In the genomic region with DNA sequence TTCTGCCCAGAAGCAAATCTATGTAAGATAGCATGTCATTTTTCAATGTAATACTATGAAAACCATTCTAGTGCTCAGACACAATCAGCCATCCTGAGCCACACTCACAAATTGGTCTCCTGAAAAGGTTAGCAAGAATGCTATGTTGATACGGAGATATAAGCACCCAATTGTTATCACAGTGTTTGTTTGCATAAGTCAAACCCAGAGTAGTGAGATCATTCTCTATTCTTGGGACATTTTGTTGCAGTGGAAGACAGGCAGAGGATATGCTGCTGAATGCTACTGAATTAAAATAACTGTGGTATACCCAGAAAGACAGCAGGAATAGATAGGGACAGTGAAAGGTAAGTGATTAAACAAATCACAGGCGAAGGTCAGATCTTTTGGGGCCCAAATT, we compare ENCODE assay signal across 23 mouse cellular contexts. TPM values are rescaled to one million over a fixed set of nuclear protein-coding genes. Genes with fewer than 3 reads are reported as not detected.
DNase-seq lines count a peak whose midpoint lies in the region; ATAC-seq and TF ChIP-seq lines count a peak whose summit lies in the region.
"Had no signal": no experiment of that assay in that cellular context is flagged by ENCODE, and none has a peak within 500 bp of the region (broad histone marks: within the 10 kb centered on the region; RNA-seq: fewer than 3 reads in every experiment).

No protein-coding gene starts in this region.

- H3K36me3 ChIP-seq in heart, adult 2 months (ENCODE audit: control insufficient read depth, insufficient read depth, low read length), result peaks cover 34% of the 10 kb centered on the region
- peaks cover 13% of the 10 kb centered on the region for H3K36me3 ChIP-seq in hindbrain, embryonic 10.5 days
- H3K36me3 ChIP-seq in hindbrain, embryonic 14.5 days (replicated peaks; ENCODE audit: control insufficient read depth, insufficient read depth), result peaks cover 15% of the 10 kb centered on the region
- H3K36me3 ChIP-seq in liver, embryonic 12.5 days, result peaks cover 8% of the 10 kb centered on the region; the same call in 1 of the 2 replicates
- H3K36me3 ChIP-seq: hindbrain, embryonic 15.5 days had no signal

- H3K27me3 ChIP-seq in heart, adult 2 months (ENCODE audit: control insufficient read depth, insufficient read depth, low read length), result no peaks in the 10 kb centered on the region
- H3K27me3 ChIP-seq in hindbrain, embryonic 10.5 days (ENCODE audit: insufficient read depth, poor library complexity, severe bottlenecking), result no peaks in the 10 kb centered on the region
- H3K27me3 ChIP-seq in hindbrain, embryonic 14.5 days (ENCODE audit: control insufficient read depth, insufficient read depth, low read length), result no peaks in the 10 kb centered on the region
- no peaks in the 10 kb centered on the region for H3K27me3 ChIP-seq in liver, embryonic 12.5 days (replicated peaks)
- H3K27me3 ChIP-seq: CH12.LX; forebrain, embryonic 15.5 days; hindbrain, embryonic 15.5 days; limb, embryonic 13.5 days had no signal

- H3K4me1 ChIP-seq in heart, adult 2 months (ENCODE audit: control insufficient read depth, insufficient read depth, low read length), result peaks cover 7% of the 10 kb centered on the region
- peaks cover 14% of the 10 kb centered on the region for H3K4me1 ChIP-seq in hindbrain, embryonic 10.5 days (replicated peaks)
- no peaks in the 10 kb centered on the region for H3K4me1 ChIP-seq in hindbrain, embryonic 14.5 days (replicated peaks; ENCODE audit: control insufficient read depth, insufficient read depth, low read length)
- peaks cover 6% of the 10 kb centered on the region for H3K4me1 ChIP-seq in lung, adult 2 months (ENCODE audit: control insufficient read depth, insufficient read depth, low read length)
- H3K4me1 ChIP-seq in liver, embryonic 12.5 days, result peaks cover 22% of the 10 kb centered on the region
- H3K4me1 ChIP-seq: hindbrain, embryonic 15.5 days; limb, embryonic 13.5 days had no signal

- TF ChIP-seq CTCF in heart, adult 2 months (IDR thresholded peaks at IDR 0.05), result no peak
- no peak for TF ChIP-seq CTCF in lung, adult 2 months (IDR thresholded peaks at IDR 0.05; ENCODE audit: insufficient read depth, low read length)

- WGBS in heart, adult 2 months, result 21% methylated on average over 2 of the region's 2 CpGs
- WGBS in hindbrain, embryonic 10.5 days, result 66% methylated on average over 2 of the region's 2 CpGs
- 52% methylated on average over 2 of the region's 2 CpGs for WGBS in hindbrain, embryonic 14.5 days
- 43% methylated on average over 2 of the region's 2 CpGs for WGBS in lung, adult 2 months
- WGBS in liver, embryonic 12.5 days (ENCODE audit: insufficient replicate concordance), result 61% methylated on average over 2 of the region's 2 CpGs

- peaks cover 3% of the 10 kb centered on the region for H3K9me3 ChIP-seq in hindbrain, embryonic 10.5 days
- H3K9me3 ChIP-seq in hindbrain, embryonic 14.5 days (ENCODE audit: control insufficient read depth, low read length), result peaks cover 4% of the 10 kb centered on the region
- peaks cover 3% of the 10 kb centered on the region; the same call in 1 of the 2 replicates for H3K9me3 ChIP-seq in liver, embryonic 12.5 days (replicated peaks)

- no peak overlapping the region for H3K4me3 ChIP-seq in heart, adult 2 months
- no peak overlapping the region for H3K4me3 ChIP-seq in hindbrain, embryonic 10.5 days
- no peak overlapping the region for H3K4me3 ChIP-seq in hindbrain, embryonic 14.5 days (replicated peaks; ENCODE audit: low read length)
- no peak overlapping the region for H3K4me3 ChIP-seq in lung, adult 2 months (replicated peaks; ENCODE audit: extremely low read depth, low read depth, low read length)
- H3K4me3 ChIP-seq in liver, embryonic 12.5 days, result no peak overlapping the region
- H3K4me3 ChIP-seq: forebrain, embryonic 15.5 days; hindbrain, embryonic 15.5 days; limb, embryonic 13.5 days; myocyte had no signal

- DNase-seq in heart, adult 2 months, result no peak
- no peak for DNase-seq in heart, postnatal 4 days
- DNase-seq in hindbrain, embryonic 10.5 days (ENCODE audit: low spot score), result no peak
- no peak for DNase-seq in hindbrain, embryonic 14.5 days (ENCODE audit: low spot score)
- peak; percentile 50 for DNase-seq in lung, postnatal 25 days (ENCODE audit: low spot score)
- DNase-seq in lung, adult 2 months, result no peak
- DNase-seq: adrenal gland, postnatal 25 days; cerebellum, adult 11-12 months; cerebellum, postnatal 14 days; kidney, postnatal 36 days; midbrain, embryonic 14.5 days; right cerebral cortex, postnatal 14 days; spleen, adult 18-20 months; thymus, adult 18-20 months; thymus, postnatal 4 days had no signal

- TF ChIP-seq POLR2A in heart, adult 2 months (IDR thresholded peaks at IDR 0.05; ENCODE audit: insufficient read depth, low read depth, low read length), result no peak
- no peak for TF ChIP-seq POLR2A in lung, adult 2 months (IDR thresholded peaks at IDR 0.05; ENCODE audit: borderline replicate concordance, extremely low read depth, low read depth, low read length)

- no peak overlapping the region for H3K4me2 ChIP-seq in hindbrain, embryonic 14.5 days (replicated peaks)
- H3K4me2 ChIP-seq in liver, embryonic 12.5 days, result no peak overlapping the region
- H3K4me2 ChIP-seq: forebrain, embryonic 15.5 days; hindbrain, embryonic 15.5 days; limb, embryonic 13.5 days had no signal

- ATAC-seq in hindbrain, embryonic 14.5 days (ENCODE audit: low FRiP score), result no peak
- no peak for ATAC-seq in liver, embryonic 12.5 days
- ATAC-seq: forebrain, embryonic 15.5 days; intestine, embryonic 16.5 days had no signal

- TF ChIP-seq EP300 in heart, adult 2 months (IDR thresholded peaks at IDR 0.05; ENCODE audit: insufficient read depth, low read depth, low read length), result no peak

- no peaks in the 10 kb centered on the region; the same call in none of the 2 replicates for H3K79me2 ChIP-seq in heart, adult 2 months (replicated peaks; ENCODE audit: control insufficient read depth, insufficient read depth, low read length)

- intact Hi-C loops in heart, adult 2 months (cut with DNase I), result no loop called here

- H3K27ac ChIP-seq in heart, adult 2 months, result peak overlapping the region; percentile 64
- H3K27ac ChIP-seq in hindbrain, embryonic 10.5 days, result 0 out of 2 replicates have a peak overlapping the region, but pooled peaks have one; percentile 37
- no peak overlapping the region for H3K27ac ChIP-seq in hindbrain, embryonic 14.5 days
- no peak overlapping the region for H3K27ac ChIP-seq in liver, embryonic 12.5 days
- H3K27ac ChIP-seq: forebrain, embryonic 15.5 days; hindbrain, embryonic 15.5 days; limb, embryonic 13.5 days; liver, embryonic 14.5 days had no signal

- no peak overlapping the region for H3K9ac ChIP-seq in heart, adult 2 months (ENCODE audit: low read depth, low read length)
- H3K9ac ChIP-seq in hindbrain, embryonic 14.5 days, result no peak overlapping the region
- no peak overlapping the region for H3K9ac ChIP-seq in liver, embryonic 12.5 days
- H3K9ac ChIP-seq: forebrain, embryonic 15.5 days; hindbrain, embryonic 15.5 days; limb, embryonic 13.5 days; liver, embryonic 14.5 days had no signal

RNA-seq across cellular contexts. Expression of a gene that starts 49.2 kb away (rescaled TPM):
- 10 to 100 TPM; 58.8 to 90.6 TPM for total RNA-seq in heart, adult 2 months (2021)
- polyA plus RNA-seq in heart, adult 2 months (2012; rRNA removed), result 79.9 and 102 TPM in 2 replicates
- 100 to 1,000 TPM; 191 to 208 TPM for total RNA-seq in heart, postnatal 4 days (2021)
- polyA plus RNA-seq in hindbrain, embryonic 10.5 days (2016; fragmentation: Nextera tagmentation; extraction: Ambion mirVana), result 24.6 and 28.5 TPM in 2 replicates
- polyA plus RNA-seq in hindbrain, embryonic 14.5 days (2014; fragmentation: Nextera tagmentation; extraction: Ambion mirVana), result 11.6 and 14.7 TPM in 2 replicates
- polyA plus RNA-seq in lung, adult 2 months (2012; rRNA removed), result 146 and 185 TPM in 2 replicates
- polyA plus RNA-seq in liver, embryonic 12.5 days (2016; fragmentation: Nextera tagmentation; extraction: Ambion mirVana), result 16.2 TPM in 2 replicates

Comparison
In these comparisons a context has a peak if more than half of its experiments do, and no peak if none do; other contexts are left out.
1. H3K27ac ChIP-seq: peak in heart, adult 2 months (single experiment) and hindbrain, embryonic 10.5 days (single experiment); none in hindbrain, embryonic 14.5 days (single experiment) and liver, embryonic 12.5 days (single experiment).